Mouse (Mus musculus) embryonic facial prominence, embryonic 12.5 days (tissue): ENCODE measurements around the gene Cd69. TPM values are rescaled to one million over a fixed set of nuclear protein-coding genes. Genes with fewer than 3 reads are reported as not detected.

Source experiments
- ATAC-seq: fragments of 200-750 bp; cut with Nextera tagmentation; 2 replicates; pipeline ENCODE4 v1.8.0; 2017; ENCODE audit not compliant: insufficient number of reproducible peaks, insufficient read depth, low FRiP score, low TSS enrichment
- H3K27ac ChIP-seq: fragments of 300-500 bp; sonication (generic); 2 replicates; pipeline ENCODE4 v1.5.1; 2016; ENCODE audit warnings: mild to moderate bottlenecking
- H3K27me3 ChIP-seq: fragments of 300-500 bp; sonication (generic); 2 replicates; pipeline ENCODE4 v1.6.1; 2016; ENCODE audit warnings: mild to moderate bottlenecking, moderate library complexity
- H3K36me3 ChIP-seq: fragments of 300-500 bp; sonication (generic); 2 replicates; pipeline ENCODE4 v1.6.1; 2016; ENCODE audit warnings: mild to moderate bottlenecking
- H3K4me1 ChIP-seq: fragments of 300-500 bp; sonication (generic); 2 replicates; pipeline ENCODE4 v1.6.1; 2016
- H3K4me2 ChIP-seq: fragments of 300-500 bp; sonication (generic); replicated peaks from 2 replicates; pipeline ENCODE4 v1.6.1; 2016; ENCODE audit warnings: mild to moderate bottlenecking, moderate library complexity
- H3K4me3 ChIP-seq: fragments of 300-500 bp; sonication (generic); 2 replicates; pipeline ENCODE4 v1.5.1; 2016; ENCODE audit warnings: mild to moderate bottlenecking
- H3K9ac ChIP-seq: fragments of 300-500 bp; sonication (generic); 2 replicates; pipeline ENCODE4 v1.6.1; 2016; ENCODE audit warnings: mild to moderate bottlenecking, moderate library complexity
- H3K9me3 ChIP-seq: fragments of 300-500 bp; sonication (generic); 2 replicates; pipeline ENCODE4 v1.6.1; 2016; ENCODE audit warnings: mild to moderate bottlenecking, moderate library complexity
- WGBS: fragments of 180-500 bp; shearing (Covaris S2); methylation state at CpG from one replicate; pipeline ENCODE4 v1.1.7; 2016; 5-methylcytosine and 5-hydroxymethylcytosine counted together
- polyA plus RNA-seq: library from polyadenylated mRNA; unstranded; fragments of >200 nt; fragmentation: Nextera tagmentation; extraction: Ambion mirVana; gene quantifications from 2 replicates; pipeline ENCODE4 v1.2.1, GENCODE M21; 2016

Gene Cd69
- polyA plus RNA-seq, 1 experiment from 2014 or later: not detected

DNA sequence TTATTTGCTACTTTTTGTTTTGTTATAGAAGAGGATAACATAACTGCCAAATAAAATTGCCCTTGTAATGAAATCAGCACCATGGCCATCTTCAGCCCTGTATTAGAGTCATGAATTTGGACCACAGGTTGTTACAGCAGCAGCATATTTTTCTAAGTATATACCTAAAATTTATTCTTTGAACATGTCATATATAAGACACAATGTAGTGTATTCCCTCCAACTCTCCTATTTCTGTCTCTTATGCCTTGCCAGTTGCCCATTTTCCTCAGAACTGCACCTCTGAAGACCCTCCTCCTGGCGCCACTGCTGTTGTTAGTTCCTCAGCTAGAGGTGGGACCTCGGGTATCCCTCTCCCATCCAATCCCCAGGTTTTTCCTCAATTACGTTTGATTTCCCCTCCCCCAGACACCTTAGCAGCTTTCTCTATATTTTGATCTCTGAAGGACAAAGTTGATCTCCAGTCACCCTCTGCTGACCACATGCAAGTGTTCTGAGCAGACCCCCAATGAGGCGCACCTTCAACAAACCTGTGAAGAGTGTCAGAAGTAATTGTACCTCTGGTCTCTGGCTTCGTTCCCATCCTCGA is 41.8 kb downstream of the Cd69 start:
- no peaks in the 10 kb centered on the region for H3K9me3 ChIP-seq
- no peaks in the 10 kb centered on the region for H3K36me3 ChIP-seq
- no peak overlapping the region for H3K4me2 ChIP-seq
- no peaks in the 10 kb centered on the region for H3K4me1 ChIP-seq
- ATAC-seq: no peak
- H3K27me3 ChIP-seq: no peaks in the 10 kb centered on the region
- no peak overlapping the region for H3K9ac ChIP-seq
- no peak overlapping the region for H3K27ac ChIP-seq
- WGBS: 86% methylated on average over 6 of the region's 6 CpGs
- no peak overlapping the region for H3K4me3 ChIP-seq

GRCm38 (mm10) chr6:129232842-129233205 is 42.4 kb downstream of the Cd69 start:
- Histone ChIP-seq H3K4me3 (no peak overlapping the region), H3K9ac (no peak overlapping the region), H3K27me3 (no peaks in the 10 kb centered on the region), H3K4me2 (no peak overlapping the region), H3K27ac (no peak overlapping the region), H3K36me3 (no peaks in the 10 kb centered on the region), H3K9me3 (no peaks in the 10 kb centered on the region), H3K4me1 (no peaks in the 10 kb centered on the region)
- 81% methylated on average over 9 of the region's 9 CpGs for WGBS
- ATAC-seq: no peak

DNA sequence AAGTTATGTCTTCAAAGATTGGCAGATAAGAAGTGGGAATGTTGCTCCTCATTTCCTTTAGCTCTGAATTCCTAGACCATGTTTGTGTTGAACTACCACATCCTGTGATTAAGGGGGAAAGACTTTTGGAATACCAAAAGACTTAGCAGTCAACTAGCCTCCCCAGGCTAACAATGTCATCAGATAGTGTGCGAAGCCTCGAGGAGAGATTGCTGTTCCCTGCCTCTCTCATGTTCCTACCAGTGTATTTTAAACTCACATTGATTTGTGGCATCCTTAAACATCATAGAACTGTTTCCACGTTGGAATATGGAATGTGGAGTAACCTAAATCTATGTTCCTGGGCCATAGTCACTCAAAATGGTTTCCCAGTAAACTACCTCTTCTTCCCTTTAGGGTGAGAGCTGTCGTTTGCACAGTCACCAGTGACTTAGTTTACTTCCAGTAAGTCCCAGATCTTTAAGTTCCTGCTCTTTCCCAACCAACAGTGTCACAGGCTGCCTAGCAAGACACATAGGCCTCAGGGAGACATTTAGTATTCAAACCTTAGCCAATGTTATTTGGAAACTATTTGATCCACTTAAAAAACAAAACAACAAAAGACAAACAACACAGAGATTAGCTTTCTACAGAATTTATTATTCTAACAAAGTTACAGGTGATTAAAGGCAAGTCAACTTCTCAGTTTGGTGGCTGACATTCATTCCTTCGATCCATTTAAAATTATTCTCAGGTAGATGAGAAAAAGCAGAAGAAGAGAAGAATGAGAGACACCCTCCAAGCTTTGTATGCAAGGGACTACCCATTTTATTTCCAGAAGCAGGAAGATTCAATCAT is 43.0 kb downstream of the Cd69 start:
- H3K4me2 ChIP-seq: no peak overlapping the region
- H3K27me3 ChIP-seq: no peaks in the 10 kb centered on the region
- no peak overlapping the region for H3K27ac ChIP-seq
- H3K4me1 ChIP-seq: no peaks in the 10 kb centered on the region
- WGBS: 76% methylated on average over 5 of the region's 5 CpGs
- H3K4me3 ChIP-seq: no peak overlapping the region
- no peaks in the 10 kb centered on the region for H3K36me3 ChIP-seq
- no peak overlapping the region for H3K9ac ChIP-seq
- H3K9me3 ChIP-seq: no peaks in the 10 kb centered on the region
- ATAC-seq: no peak

DNA sequence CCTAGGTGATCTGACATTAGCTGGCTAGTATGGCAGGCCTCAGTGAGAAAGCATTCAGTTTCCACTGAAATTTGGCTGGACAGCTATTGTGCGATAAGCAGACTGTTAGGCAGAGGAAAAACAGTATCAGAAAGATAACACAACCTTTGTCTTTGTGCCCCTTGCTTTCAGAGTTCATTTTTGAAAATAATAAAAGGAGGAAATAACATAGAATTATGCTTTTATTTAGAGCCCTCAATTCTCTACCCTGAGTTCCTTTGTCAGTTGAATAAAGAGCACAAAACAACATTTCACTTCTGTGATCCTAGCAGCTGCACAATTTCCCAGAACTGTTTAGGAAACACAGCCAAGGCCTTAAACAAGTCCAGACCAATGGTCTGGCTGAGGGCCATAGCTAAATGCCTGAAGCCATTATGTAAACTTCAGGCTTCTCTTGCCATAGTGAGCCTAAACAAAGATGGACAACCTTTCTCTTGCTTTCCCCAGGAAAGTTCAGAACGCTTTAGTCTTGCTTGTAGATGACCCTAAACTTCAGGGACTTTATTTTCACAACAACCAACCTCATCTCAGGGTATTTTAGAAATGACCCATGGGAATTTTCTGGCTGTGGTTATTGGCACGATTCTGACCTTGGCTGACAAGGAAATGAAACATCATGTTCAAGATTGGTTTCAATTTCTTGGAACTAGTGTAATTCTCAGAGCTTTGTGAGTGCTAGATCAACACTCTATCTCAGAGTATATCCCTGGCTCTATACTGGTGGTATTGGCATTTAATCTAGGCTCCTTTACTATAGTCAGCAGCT is 45.3 kb downstream of the Cd69 start:
- Histone ChIP-seq H3K36me3 (no peaks in the 10 kb centered on the region), H3K9me3 (no peaks in the 10 kb centered on the region), H3K4me2 (no peak overlapping the region), H3K4me1 (no peaks in the 10 kb centered on the region), H3K27ac (peak overlapping the region; percentile 46; the same call in 1 of the 2 replicates), H3K4me3 (no peak overlapping the region), H3K9ac (no peak overlapping the region), H3K27me3 (no peaks in the 10 kb centered on the region)
- 0 out of 2 replicates have a peak, but pooled peaks have one; percentile 4 for ATAC-seq
- 58% methylated on average over 3 of the region's 3 CpGs for WGBS

- no peaks in the 10 kb centered on the region for H3K4me1 ChIP-seq
- H3K4me3 ChIP-seq: no peak overlapping the region
- no peak for ATAC-seq
- 61% methylated on average over 3 of the region's 3 CpGs for WGBS
- H3K9me3 ChIP-seq: no peaks in the 10 kb centered on the region
- H3K27ac ChIP-seq: peak overlapping the region; percentile 46; the same call in 1 of the 2 replicates
- H3K4me2 ChIP-seq: no peak overlapping the region
- no peak overlapping the region for H3K9ac ChIP-seq
- no peaks in the 10 kb centered on the region for H3K27me3 ChIP-seq
- H3K36me3 ChIP-seq: no peaks in the 10 kb centered on the region
Observed at GRCm38 (mm10) chr6:129228935-129229773, 46.1 kb downstream of the Cd69 start.

- Histone ChIP-seq H3K27me3 (no peaks in the 10 kb centered on the region), H3K4me3 (no peak overlapping the region), H3K36me3 (no peaks in the 10 kb centered on the region), H3K4me2 (no peak overlapping the region), H3K4me1 (no peaks in the 10 kb centered on the region), H3K9ac (no peak overlapping the region), H3K9me3 (no peaks in the 10 kb centered on the region), H3K27ac (no peak overlapping the region)
- ATAC-seq: no peak
- WGBS: 75% methylated on average over 2 of the region's 2 CpGs
Observed at GRCm38 (mm10) chr6:129225078-129225477, 50.2 kb downstream of the Cd69 start.

- Histone ChIP-seq H3K4me1 (no peaks in the 10 kb centered on the region), H3K9me3 (no peaks in the 10 kb centered on the region), H3K36me3 (no peaks in the 10 kb centered on the region), H3K27me3 (no peaks in the 10 kb centered on the region), H3K9ac (no peak overlapping the region), H3K4me3 (no peak overlapping the region), H3K4me2 (no peak overlapping the region), H3K27ac (no peak overlapping the region)
- no peak for ATAC-seq
- 83% methylated on average over 1 of the region's 1 CpGs for WGBS
Observed at GRCm38 (mm10) chr6:129224090-129224489, 51.1 kb downstream of the Cd69 start.

- no peak overlapping the region for H3K4me2 ChIP-seq
- H3K4me3 ChIP-seq: no peak overlapping the region
- H3K27me3 ChIP-seq: no peaks in the 10 kb centered on the region
- H3K9me3 ChIP-seq: no peaks in the 10 kb centered on the region
- no peaks in the 10 kb centered on the region for H3K36me3 ChIP-seq
- WGBS: 61% methylated on average over 2 of the region's 2 CpGs
- H3K9ac ChIP-seq: no peak overlapping the region
- no peaks in the 10 kb centered on the region for H3K4me1 ChIP-seq
- no peak for ATAC-seq
- no peak overlapping the region for H3K27ac ChIP-seq
Observed at GRCm38 (mm10) chr6:129223611-129224010, 51.6 kb downstream of the Cd69 start.

- Histone ChIP-seq H3K9me3 (no peaks in the 10 kb centered on the region), H3K27me3 (no peaks in the 10 kb centered on the region), H3K4me2 (no peak overlapping the region), H3K4me3 (no peak overlapping the region), H3K36me3 (no peaks in the 10 kb centered on the region), H3K27ac (no peak overlapping the region), H3K9ac (no peak overlapping the region), H3K4me1 (no peaks in the 10 kb centered on the region)
- no peak for ATAC-seq
- WGBS: 80% methylated on average over 3 of the region's 3 CpGs
Observed at GRCm38 (mm10) chr6:129222188-129222800, 52.9 kb downstream of the Cd69 start.

- Histone ChIP-seq H3K9me3 (no peaks in the 10 kb centered on the region), H3K4me2 (no peak overlapping the region), H3K4me3 (no peak overlapping the region), H3K36me3 (no peaks in the 10 kb centered on the region), H3K9ac (no peak overlapping the region), H3K27ac (no peak overlapping the region), H3K27me3 (no peaks in the 10 kb centered on the region), H3K4me1 (no peaks in the 10 kb centered on the region)
- 96% methylated on average over 1 of the region's 1 CpGs for WGBS
- ATAC-seq: no peak
Observed at GRCm38 (mm10) chr6:129221053-129221452, 54.2 kb downstream of the Cd69 start.
